Mouse (Mus musculus) liver, postnatal 0 days (tissue): Measurements from ENCODE around the gene Fn3k.

Experiments
- CTCF ChIP-seq: sonication (generic); IDR thresholded peaks from 2 replicates; pipeline ENCODE4 v1.5.1; 2016; ENCODE audit warnings: antibody characterized with exemption, low read depth
- EP300 ChIP-seq: IDR thresholded peaks from 2 replicates; pipeline ENCODE4 v1.6.1; 2016; ENCODE audit warnings: antibody characterized with exemption, low read depth, mild to moderate bottlenecking

GRCm38 (mm10) chr11:121490651-121491050 lies 55.9 kb downstream of the Fn3k start:
- TF ChIP-seq CTCF (no peak), EP300 (no peak)
